Mouse (Mus musculus) liver, embryonic 14.5 days (tissue): ENCODE results near the gene Mepce.

Source experiments
- CTCF ChIP-seq: IDR thresholded peaks from 2 replicates; pipeline ENCODE4 v1.5.1; 2016; ENCODE audit warnings: antibody characterized with exemption, low read depth, control low read depth
- EP300 ChIP-seq: IDR thresholded peaks from 2 replicates; pipeline ENCODE4 v1.6.1; 2016; ENCODE audit warnings: antibody characterized with exemption, low read depth

GRCm38 (mm10) chr5:137788946-137789531 is 1.6 kb upstream of the Mepce start:
- TF ChIP-seq CTCF (no peak), EP300 (no peak)
